Mouse (Mus musculus) testis, postnatal 14 days (tissue): ENCODE data around the gene Car11.
A peak's percentile ranks its signal among the peaks of the same experiment; 100 is the strongest.

ENCODE experiments used
- DNase-seq: peaks from one replicate; pipeline ENCODE4 v3.0.0; 2021; ENCODE audit warnings: low spot score

Car11 gene

DNA sequence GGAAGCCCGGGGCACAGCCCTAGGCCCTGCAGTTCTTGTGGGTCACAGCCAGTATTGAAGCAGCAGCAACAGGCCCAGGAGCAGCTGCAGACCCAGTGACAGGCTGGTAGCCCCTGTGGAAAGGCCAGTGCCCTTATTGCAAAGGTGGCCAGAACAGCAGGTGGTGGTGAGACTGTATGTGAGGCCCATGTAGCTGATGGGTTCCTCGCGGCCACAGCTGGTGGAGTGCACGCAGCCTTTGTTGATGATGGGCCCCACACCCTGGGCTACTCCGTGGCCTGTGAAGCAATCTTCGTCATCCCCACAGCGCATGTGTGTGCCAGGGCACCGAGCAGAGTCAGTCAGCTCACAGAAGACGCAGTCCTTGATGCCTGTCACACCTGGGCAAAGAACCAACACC is 25.5 kb downstream of the Car11 start:
- no peak for DNase-seq

DNA sequence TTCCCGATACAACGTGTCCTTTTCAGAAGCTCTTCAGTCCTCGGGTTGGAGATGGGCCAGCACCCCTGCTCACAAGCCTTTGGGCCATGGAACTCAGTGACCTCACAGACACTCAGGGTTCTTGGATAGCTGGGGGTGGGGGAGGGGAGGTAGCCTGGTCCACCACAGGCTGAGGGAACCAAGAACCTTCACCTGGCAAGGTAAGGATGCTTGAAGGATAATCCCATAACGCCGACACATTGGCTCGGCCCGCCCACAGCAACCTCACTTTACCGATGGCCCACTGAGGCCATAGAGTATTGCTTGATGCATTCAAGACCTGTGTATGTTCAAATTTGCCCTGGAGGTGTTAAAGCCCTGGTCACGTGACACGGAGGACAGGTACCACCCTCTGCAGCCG is 26.1 kb downstream of the Car11 start, which contains the start of gene Spaca4:
Gene Spaca4 (minus strand): TSS at position 101 of the 400 bp plus-strand sequence.
- DNase-seq = no peak

DNA sequence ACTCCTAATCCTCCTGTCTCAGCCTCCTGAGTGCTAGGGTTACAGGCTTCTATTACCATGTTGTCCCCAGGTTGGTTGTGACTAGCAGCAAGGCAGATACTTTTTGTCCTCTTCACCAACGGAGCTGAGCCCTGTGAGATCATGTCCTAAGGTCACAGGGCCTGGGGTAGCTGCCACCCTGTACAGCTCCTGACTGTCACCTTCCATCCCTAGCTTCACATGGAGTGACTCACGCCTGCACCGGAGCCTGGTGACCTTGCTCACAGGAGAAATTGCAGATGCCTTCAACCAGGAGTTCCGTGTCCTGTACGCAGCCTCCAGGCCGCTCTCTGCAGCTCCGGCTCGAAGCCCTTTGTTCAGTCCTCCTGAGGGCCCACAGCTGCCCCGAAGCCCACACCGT is 26.8 kb downstream of the Car11 start:
- DNase-seq = no peak

DNA sequence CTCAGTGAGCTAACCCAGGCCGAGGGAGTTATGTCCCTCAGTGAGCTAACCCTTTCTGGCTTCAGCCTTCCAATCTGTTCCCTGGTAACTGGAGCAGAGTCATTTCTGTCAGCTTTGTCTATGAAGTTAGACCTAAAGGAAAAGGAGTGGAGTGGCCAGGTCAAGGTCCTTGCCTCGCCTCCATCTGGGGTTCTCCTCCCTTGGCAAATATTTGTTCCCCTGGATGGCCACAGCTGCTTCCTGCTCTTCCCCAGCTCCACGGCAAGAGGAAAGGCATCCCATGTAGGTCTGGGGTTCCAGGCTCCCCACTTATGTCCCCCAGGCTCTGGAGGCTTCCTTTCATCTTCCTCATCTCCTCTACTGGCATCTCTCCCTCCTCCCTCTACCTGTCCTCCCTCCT is 28.0 kb downstream of the Car11 start:
- DNase-seq = no peak

DNA sequence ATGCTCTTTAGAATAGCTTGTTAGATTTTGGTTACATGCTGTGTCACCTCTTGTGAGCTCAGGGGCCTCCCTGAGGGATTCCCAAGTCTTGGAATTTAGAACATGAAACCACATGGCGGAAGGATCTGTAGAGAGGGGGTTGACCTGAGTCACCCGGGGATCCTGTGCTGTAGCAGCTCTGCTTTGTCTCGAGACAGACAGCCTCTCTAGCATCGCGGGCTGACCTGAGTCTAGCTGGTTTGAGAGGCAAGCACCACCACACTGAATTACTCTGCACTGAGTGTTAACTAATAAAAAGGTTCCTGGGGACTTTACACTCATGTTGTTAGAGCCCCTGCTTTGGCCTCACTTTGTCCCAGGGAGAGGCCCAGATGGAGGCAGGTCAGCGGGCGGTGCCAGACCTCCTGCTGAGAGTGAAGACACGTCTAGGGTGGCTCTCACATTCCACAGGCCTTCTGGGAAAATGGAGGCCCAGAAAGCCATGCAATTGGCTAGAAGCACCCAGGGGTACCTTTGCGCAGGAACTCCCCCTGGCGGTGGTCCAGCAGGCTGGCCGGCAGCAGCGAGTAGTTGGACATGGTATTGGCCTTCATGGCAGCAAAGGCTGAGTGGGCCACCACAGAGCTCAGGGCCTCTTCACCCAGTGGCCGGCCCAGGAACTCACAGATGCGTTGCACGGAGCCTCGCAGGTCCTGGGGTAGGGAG is 31.2 kb downstream of the Car11 start:
- no peak for DNase-seq

DNA sequence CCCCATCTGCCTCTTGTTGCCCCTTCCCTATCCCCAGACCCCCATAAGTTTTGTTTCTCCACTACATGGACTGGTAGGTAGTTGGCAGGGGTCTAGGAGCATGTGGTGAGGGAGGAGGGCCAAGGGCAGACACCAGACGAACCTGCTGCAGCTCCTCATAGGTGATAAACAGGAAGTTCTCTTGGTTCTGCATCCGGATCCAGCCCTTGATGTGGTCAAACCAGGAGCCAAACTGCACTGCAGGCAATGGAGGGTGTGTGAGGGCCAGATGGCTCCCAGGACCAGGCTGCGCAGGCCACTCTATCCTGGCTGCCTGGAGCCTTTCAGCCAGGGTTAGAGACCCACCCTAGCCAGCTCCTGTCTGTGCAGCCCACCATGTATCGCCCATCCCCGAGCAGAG is 33.8 kb downstream of the Car11 start:
- DNase-seq = no peak

DNA sequence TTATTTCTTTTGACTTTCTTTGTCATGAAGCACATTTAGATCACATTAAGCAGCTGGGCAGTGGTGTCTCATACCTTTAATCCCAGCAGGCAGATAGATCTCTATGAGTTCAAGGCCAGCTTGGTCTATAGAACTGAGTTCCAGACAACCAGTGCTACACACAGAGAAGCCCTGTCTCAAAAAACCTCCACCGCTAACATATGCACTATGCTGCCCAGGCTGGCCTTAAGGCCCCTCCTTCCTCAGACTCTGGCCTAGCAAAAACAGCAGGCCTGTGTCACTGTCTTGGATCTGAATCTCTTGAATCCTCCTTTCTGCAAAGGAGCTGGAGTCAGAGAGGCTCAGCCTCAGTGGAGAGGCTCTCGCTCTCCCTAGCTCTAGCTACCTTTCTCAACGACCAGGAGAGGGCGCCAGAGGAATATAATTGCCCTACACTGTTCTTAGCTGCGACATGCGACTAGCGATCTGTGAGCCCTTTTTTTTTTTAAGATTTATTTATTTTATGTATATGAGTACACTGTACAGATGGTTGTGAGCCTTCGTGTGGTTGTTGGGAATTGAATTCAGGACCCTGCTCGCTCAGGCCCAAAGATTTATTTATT is 39.6 kb downstream of the Car11 start:
- peak; percentile 66 for DNase-seq

DNA sequence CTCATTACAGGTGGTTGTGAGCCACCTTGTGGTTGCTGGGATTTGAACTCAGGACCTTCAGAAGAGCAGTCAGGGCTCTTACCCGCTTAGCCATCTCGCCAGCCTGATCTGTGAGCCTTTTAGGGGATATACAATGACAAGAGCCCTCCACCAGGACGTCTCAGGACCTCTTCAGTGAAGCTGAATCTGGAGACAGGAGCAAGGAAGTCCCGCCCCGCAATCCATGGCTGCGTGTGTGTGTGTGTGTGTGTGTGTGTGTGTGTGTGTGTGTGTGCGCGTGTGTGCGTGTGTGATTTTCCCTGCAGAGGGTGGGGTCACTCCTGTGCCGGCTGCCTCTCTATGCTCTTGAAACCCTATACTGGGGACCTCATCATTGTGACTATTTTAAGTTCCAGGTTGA is 40.2 kb downstream of the Car11 start:
- DNase-seq = no peak

DNA sequence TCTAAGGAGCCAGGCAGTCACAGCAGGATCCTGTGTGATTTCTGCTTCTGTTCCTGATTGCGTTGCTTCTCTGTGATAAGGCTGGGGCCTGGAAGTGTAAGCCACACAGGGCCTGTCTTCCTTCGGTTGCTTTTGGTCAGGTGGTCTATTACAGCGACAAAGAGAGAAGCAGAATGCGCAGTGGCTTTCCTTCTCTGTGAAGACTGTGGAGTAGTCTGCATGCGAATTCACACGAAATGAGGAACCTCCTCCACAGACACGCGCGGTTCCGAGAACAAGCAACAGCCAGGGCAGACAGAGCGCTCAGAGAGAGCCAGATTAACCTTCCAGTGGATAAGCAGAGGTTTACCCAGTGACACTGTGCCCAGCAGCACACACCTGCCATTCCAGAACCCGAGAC is 41.7 kb downstream of the Car11 start:
- no peak for DNase-seq

DNA sequence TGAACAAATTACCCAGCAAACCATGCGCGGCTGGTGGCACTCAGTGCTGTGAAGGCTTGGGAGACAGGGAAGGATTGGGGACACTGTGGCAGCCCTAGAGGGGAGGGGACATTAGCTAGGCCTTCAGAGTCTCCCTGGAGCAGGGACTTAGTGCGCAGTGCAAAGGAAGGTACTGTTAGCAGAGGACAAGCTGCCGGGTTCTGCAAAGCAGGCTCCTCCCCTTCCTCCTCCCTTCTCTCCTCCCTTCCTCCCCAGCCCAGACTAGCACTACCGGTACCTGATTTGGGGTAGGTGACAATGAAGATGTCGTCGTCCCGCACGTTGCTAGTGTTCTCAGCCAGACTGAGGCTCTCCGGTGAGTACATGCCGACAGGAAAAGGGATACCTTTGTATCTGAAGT is 42.1 kb downstream of the Car11 start:
- DNase-seq = no peak

DNA sequence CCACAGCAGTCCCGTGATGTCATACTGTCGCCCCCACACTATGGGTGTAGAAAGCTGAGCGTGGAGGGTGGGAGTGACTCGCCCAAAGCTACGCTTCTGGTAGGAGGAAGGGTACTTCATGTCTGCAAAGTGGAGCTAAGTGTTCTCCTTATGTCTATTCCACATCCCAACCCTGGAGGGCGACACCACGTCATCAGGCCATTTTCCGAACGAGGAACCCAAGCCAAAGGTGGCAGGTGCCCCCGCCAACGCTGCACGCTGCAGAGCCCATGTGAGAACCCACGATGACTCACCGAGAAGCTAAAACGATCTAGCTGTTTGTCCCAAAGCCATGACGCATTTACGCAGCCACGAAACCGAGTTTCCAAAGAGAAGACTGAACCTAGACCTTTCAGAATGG is 42.7 kb downstream of the Car11 start:
- no peak for DNase-seq

DNA sequence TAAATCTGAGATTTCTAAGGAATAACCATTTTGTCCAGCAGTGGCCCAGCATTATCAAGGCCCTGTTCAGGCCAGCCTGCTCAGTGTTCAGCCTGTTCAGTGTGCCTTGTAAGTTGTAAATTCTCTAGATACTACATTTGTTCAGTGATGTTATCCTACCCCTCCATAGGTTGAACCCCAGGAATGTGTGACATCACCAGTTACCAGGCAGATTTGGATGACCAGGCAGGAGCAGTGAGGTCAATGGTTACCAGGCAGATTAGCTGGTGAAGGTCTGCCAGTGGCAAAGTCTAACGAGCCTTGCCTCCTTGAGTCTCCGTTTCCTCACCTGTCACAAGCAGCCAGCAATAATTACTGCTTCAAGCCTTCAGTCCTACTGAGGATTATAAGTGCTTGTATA is 44.7 kb downstream of the Car11 start:
- DNase-seq = peak; percentile 81

DNA sequence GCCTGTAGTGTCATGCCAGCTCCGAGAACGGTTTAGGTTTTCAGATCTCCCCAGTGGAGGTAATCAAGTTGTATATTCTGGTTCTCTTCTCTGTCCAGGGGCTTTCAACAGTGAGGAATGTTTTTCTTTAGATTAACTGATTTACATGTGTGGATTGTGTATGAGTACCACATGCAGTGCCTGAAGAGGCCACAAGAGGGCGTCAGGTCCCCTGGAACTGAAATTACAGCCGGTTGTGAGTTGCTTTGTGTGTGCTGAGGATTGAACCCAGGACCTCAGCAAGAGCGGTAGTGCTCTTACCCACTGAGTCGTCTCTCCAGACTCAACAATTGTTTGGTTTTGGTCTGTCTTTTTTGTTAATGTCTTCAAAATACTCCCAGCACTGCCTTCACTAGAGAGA is 46.9 kb downstream of the Car11 start:
- no peak for DNase-seq

DNA sequence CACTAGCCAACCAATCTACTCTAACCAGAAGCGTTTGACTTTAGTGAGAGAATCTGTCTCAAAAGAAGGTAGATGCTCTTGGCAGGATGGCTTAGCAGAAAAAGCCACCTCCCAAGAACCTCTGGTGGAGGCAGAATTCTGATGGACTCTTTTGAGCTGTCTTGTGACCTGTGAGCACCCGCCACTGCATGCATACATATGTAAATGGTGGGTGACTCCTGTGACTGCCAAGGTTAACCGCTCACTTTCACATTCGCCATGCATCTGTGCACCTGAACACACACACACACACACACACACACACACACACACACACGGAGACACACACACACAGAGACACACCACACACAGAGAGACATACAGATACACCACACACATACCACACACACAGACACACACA is 47.8 kb downstream of the Car11 start:
- DNase-seq = no peak

DNA sequence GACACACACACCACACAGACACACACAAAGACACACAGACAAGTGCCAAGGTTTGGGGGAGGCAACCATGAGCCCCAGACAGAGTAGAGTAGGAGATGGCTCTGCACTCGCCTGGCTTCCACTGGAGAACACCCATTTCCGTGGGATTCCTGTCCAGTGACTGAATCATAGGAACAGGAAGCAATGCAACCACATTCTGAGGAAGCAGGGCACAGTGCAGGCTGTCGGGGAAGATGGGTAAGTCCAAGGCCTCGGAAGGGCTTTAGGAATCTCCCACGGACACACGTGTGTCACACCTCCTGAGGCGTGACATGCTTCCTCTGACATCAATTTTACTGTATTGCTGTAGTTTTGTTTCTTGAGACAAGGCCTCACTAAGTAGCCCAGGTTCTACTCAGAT is 48.5 kb downstream of the Car11 start:
- no peak for DNase-seq

DNA sequence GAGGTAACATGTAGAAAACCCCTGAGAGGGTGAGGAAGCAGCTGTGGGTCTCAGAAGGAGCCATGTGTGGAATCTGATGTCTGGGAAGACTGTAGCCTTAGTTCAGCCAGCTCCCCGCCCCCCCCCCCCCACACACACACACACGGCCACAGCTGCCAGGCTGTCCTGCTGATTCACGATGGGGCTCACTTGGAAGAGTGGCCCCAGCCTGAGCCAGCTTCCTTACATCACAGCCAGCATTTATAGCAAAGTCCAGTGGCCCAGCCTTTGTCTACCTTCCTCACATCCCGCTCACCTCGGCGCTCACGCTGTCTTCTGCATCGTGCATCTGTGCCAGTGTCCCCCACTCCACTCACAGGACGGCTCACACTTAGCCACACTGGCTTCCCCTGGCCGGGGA is 49.8 kb downstream of the Car11 start:
- DNase-seq = no peak

DNA sequence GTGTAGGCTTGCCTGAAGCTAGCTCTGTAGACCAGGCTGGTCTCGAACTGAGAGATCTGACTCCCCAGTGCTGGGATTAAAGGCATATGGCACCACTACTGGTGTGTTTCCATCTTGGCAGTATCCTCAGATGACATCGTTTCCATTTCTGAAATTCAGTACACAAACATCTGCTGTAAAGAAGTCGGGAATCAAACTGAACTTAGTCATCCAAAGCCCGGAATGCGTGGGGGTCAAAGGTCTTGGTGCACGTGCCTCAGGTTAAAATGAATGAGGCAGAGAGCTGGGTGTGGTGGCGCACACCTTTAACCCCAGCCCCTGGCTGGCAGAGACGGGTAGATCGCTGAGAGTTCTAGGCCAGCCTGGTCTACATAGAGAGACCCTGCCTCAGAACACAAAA is 50.5 kb downstream of the Car11 start:
- DNase-seq = no peak
